8 mouse cellular contexts compared by ENCODE assay signal in the genomic region with DNA sequence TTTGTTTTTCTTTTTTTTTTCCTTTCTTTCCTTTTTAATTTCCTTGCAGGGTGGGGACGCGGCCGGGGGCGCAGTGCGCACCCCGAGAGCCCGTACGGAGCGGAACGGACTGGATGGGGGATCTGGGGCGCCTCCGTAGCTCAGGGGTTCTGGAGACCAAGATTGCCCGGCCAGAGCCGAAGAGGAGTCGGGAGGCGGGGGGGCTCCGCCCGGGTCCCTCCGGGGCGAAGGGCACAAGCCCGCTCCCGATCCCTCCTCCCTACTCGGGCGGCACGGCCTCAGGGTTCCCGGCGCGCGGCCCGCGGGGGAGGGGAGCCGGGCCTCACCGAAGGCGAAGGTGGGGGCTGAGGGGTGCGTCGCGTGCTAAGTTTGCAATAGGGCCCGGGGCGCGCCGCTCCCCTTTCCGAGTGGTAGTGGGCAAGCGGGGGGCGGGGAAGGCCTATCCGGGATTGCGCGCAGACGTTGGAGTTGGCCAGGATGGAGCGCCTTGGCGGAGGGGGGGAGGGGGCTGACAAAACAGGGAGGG. TPM values are rescaled to one million over a fixed set of nuclear protein-coding genes. Genes with fewer than 3 reads are reported as not detected.
A peak's percentile ranks its signal among the peaks of the same experiment; 100 is the strongest.
DNase-seq lines count a peak whose midpoint lies in the region; ATAC-seq and TF ChIP-seq lines count a peak whose summit lies in the region.

No protein-coding gene starts in this region.

- H3K4me2 ChIP-seq in embryonic facial prominence, embryonic 13.5 days: peak overlapping the region; percentile 97
- H3K4me2 ChIP-seq in heart, embryonic 12.5 days: peak overlapping the region; percentile 99
- peak overlapping the region; percentile 86 for H3K4me2 ChIP-seq in kidney, embryonic 16.5 days (replicated peaks; ENCODE audit: low read depth, low read length)
- peak overlapping the region; percentile 90 for H3K4me2 ChIP-seq in lung, postnatal 0 days (replicated peaks; ENCODE audit: low read depth, low read length)

- peaks cover 29% of the 10 kb centered on the region for H3K27me3 ChIP-seq in embryonic facial prominence, embryonic 13.5 days
- H3K27me3 ChIP-seq in heart, embryonic 12.5 days (replicated peaks): peaks cover 5% of the 10 kb centered on the region; the same call in 1 of the 2 replicates
- H3K27me3 ChIP-seq in kidney, embryonic 16.5 days (ENCODE audit: insufficient read depth, low read length): no peaks in the 10 kb centered on the region; the same call in 1 of the 2 replicates
- H3K27me3 ChIP-seq in lung, postnatal 0 days (replicated peaks; ENCODE audit: insufficient read depth, low read length): no peaks in the 10 kb centered on the region

- H3K9me3 ChIP-seq in embryonic facial prominence, embryonic 13.5 days: no peaks in the 10 kb centered on the region
- H3K9me3 ChIP-seq in heart, embryonic 12.5 days (replicated peaks): no peaks in the 10 kb centered on the region
- no peaks in the 10 kb centered on the region for H3K9me3 ChIP-seq in kidney, embryonic 16.5 days (ENCODE audit: low read length)
- no peaks in the 10 kb centered on the region for H3K9me3 ChIP-seq in lung, postnatal 0 days (ENCODE audit: low read length)

- no peak for TF ChIP-seq CTCF in lung, postnatal 0 days (IDR thresholded peaks at IDR 0.05)

- H3K36me3 ChIP-seq in embryonic facial prominence, embryonic 13.5 days: peaks cover 6% of the 10 kb centered on the region; the same call in 1 of the 2 replicates
- H3K36me3 ChIP-seq in heart, embryonic 12.5 days: no peaks in the 10 kb centered on the region; the same call in none of the 2 replicates
- H3K36me3 ChIP-seq in kidney, embryonic 16.5 days (ENCODE audit: insufficient read depth, low read length): no peaks in the 10 kb centered on the region
- no peaks in the 10 kb centered on the region for H3K36me3 ChIP-seq in lung, postnatal 0 days (ENCODE audit: insufficient read depth, low read length)

- no peak for TF ChIP-seq EP300 in lung, postnatal 0 days (IDR thresholded peaks at IDR 0.05)

- H3K9ac ChIP-seq in embryonic facial prominence, embryonic 13.5 days: peak overlapping the region; percentile 96
- peak overlapping the region; percentile 92 for H3K9ac ChIP-seq in heart, embryonic 12.5 days
- H3K9ac ChIP-seq in kidney, embryonic 16.5 days (replicated peaks; ENCODE audit: low read length): peak overlapping the region; percentile 97
- H3K9ac ChIP-seq in lung, postnatal 0 days (replicated peaks; ENCODE audit: low read depth): peak overlapping the region; percentile 93

- peak overlapping the region; percentile 100 for H3K27ac ChIP-seq in embryonic facial prominence, embryonic 13.5 days
- peak overlapping the region; percentile 97 for H3K27ac ChIP-seq in heart, embryonic 12.5 days (ENCODE audit: poor library complexity, severe bottlenecking)
- H3K27ac ChIP-seq in kidney, embryonic 16.5 days (ENCODE audit: low read length): peak overlapping the region; percentile 96
- H3K27ac ChIP-seq in lung, postnatal 0 days (ENCODE audit: low read length): peak overlapping the region; percentile 96

- WGBS in embryonic facial prominence, embryonic 13.5 days: 0% methylated on average over 36 of the region's 50 CpGs
- WGBS in heart, embryonic 12.5 days: 0% methylated on average over 40 of the region's 50 CpGs
- under 1% methylated on average over 37 of the region's 50 CpGs for WGBS in kidney, embryonic 16.5 days
- WGBS in lung, postnatal 0 days: 2% methylated on average over 37 of the region's 50 CpGs

- DNase-seq in CD8-positive naive resting alpha-beta T cell, adult 2 months (ENCODE audit: low read depth in 2 of 2, low spot score in 2 of 2): peak; percentile 69 to 72
- peak; percentile 90 for DNase-seq in adrenal gland, adult 2 months
- peak; percentile 88 for DNase-seq in lung, postnatal 0 days (ENCODE audit: low spot score)
- DNase-seq in right cerebral cortex, postnatal 25 days: peak; percentile 80

- peak; percentile 23; the same call in 1 of the 2 replicates for ATAC-seq in embryonic facial prominence, embryonic 13.5 days (ENCODE audit: insufficient number of reproducible peaks, insufficient read depth, low FRiP score, low TSS enrichment, low read depth)
- peak; percentile 18 for ATAC-seq in heart, embryonic 12.5 days (ENCODE audit: insufficient number of reproducible peaks, low FRiP score)
- ATAC-seq in kidney, embryonic 16.5 days (ENCODE audit: low FRiP score, low TSS enrichment): peak; percentile 22
- peak; percentile 21 for ATAC-seq in lung, postnatal 0 days
- ATAC-seq in granulocyte monocyte progenitor cell, adult 5-6 weeks (replicated peaks; ENCODE audit: poor library complexity, severe bottlenecking): no peak

- H3K4me3 ChIP-seq in embryonic facial prominence, embryonic 13.5 days: peak overlapping the region; percentile 88
- peak overlapping the region; percentile 74 for H3K4me3 ChIP-seq in heart, embryonic 12.5 days
- peak overlapping the region; percentile 77 for H3K4me3 ChIP-seq in kidney, embryonic 16.5 days (ENCODE audit: low read length)
- H3K4me3 ChIP-seq in lung, postnatal 0 days (ENCODE audit: low read depth, low read length): peak overlapping the region; percentile 98

- peaks cover 51% of the 10 kb centered on the region for H3K4me1 ChIP-seq in embryonic facial prominence, embryonic 13.5 days
- H3K4me1 ChIP-seq in heart, embryonic 12.5 days (replicated peaks): peaks cover 54% of the 10 kb centered on the region
- H3K4me1 ChIP-seq in kidney, embryonic 16.5 days (ENCODE audit: insufficient read depth, low read length): peaks cover 54% of the 10 kb centered on the region
- H3K4me1 ChIP-seq in lung, postnatal 0 days (ENCODE audit: insufficient read depth, low read depth, low read length): peaks cover 43% of the 10 kb centered on the region

RNA-seq across cellular contexts. Expression of a gene that starts 1.7 kb away (rescaled TPM):
- total RNA-seq in adrenal gland, adult 2 months (2021): 10 to 100 TPM; 62.9 to 80.9 TPM
- polyA plus RNA-seq in adrenal gland, adult 2 months (2012; rRNA removed): 150 and 158 TPM in 2 replicates
- 27.0 and 27.9 TPM in 2 replicates for polyA plus RNA-seq in embryonic facial prominence, embryonic 13.5 days (2015; fragmentation: Nextera tagmentation; extraction: Ambion mirVana)
- polyA plus RNA-seq in heart, embryonic 12.5 days (2016; fragmentation: Nextera tagmentation; extraction: Ambion mirVana): 24.7 and 24.8 TPM in 2 replicates
- 24.4 and 25.2 TPM in 2 replicates for polyA plus RNA-seq in kidney, embryonic 16.5 days (2015; fragmentation: Nextera tagmentation; extraction: Ambion mirVana)
- polyA plus RNA-seq in lung, postnatal 0 days (2015; fragmentation: Nextera tagmentation; extraction: Ambion mirVana): 58.2 and 62.0 TPM in 2 replicates
- total RNA-seq in granulocyte monocyte progenitor cell, adult 5-6 weeks (2014; fragmentation: Nextera tagmentation): 16.1 and 20.6 TPM in 2 replicates
- total RNA-seq in granulocyte monocyte progenitor cell, adult 5-6 weeks (2017): 7.1 and 8.0 TPM in 2 replicates

RNA-seq across cellular contexts. Expression of a gene that starts 31.0 kb away (rescaled TPM):
- 10 to 100 TPM; 27.3 to 29.8 TPM for total RNA-seq in adrenal gland, adult 2 months (2021)
- 41.4 and 48.6 TPM in 2 replicates for polyA plus RNA-seq in adrenal gland, adult 2 months (2012; rRNA removed)
- polyA plus RNA-seq in embryonic facial prominence, embryonic 13.5 days (2015; fragmentation: Nextera tagmentation; extraction: Ambion mirVana): 58.1 and 60.9 TPM in 2 replicates
- 36.0 and 36.1 TPM in 2 replicates for polyA plus RNA-seq in heart, embryonic 12.5 days (2016; fragmentation: Nextera tagmentation; extraction: Ambion mirVana)
- 51.0 and 56.2 TPM in 2 replicates for polyA plus RNA-seq in kidney, embryonic 16.5 days (2015; fragmentation: Nextera tagmentation; extraction: Ambion mirVana)
- 27.9 TPM in 2 replicates for polyA plus RNA-seq in lung, postnatal 0 days (2015; fragmentation: Nextera tagmentation; extraction: Ambion mirVana)
- total RNA-seq in granulocyte monocyte progenitor cell, adult 5-6 weeks (2014; fragmentation: Nextera tagmentation): 6.3 and 22.9 TPM in 2 replicates
- total RNA-seq in granulocyte monocyte progenitor cell, adult 5-6 weeks (2017): 7.8 and 8.1 TPM in 2 replicates

RNA-seq across cellular contexts. Expression of a gene that starts 31.1 kb away (rescaled TPM):
- total RNA-seq in adrenal gland, adult 2 months (2021): 100 to 1,000 TPM; 157 to 185 TPM
- polyA plus RNA-seq in adrenal gland, adult 2 months (2012; rRNA removed): 787 and 873 TPM in 2 replicates
- 196 and 213 TPM in 2 replicates for polyA plus RNA-seq in embryonic facial prominence, embryonic 13.5 days (2015; fragmentation: Nextera tagmentation; extraction: Ambion mirVana)
- 161 and 165 TPM in 2 replicates for polyA plus RNA-seq in heart, embryonic 12.5 days (2016; fragmentation: Nextera tagmentation; extraction: Ambion mirVana)
- 195 and 207 TPM in 2 replicates for polyA plus RNA-seq in kidney, embryonic 16.5 days (2015; fragmentation: Nextera tagmentation; extraction: Ambion mirVana)
- 118 and 121 TPM in 2 replicates for polyA plus RNA-seq in lung, postnatal 0 days (2015; fragmentation: Nextera tagmentation; extraction: Ambion mirVana)
- total RNA-seq in granulocyte monocyte progenitor cell, adult 5-6 weeks (2014; fragmentation: Nextera tagmentation): 35.0 and 72.7 TPM in 2 replicates
- 46.7 and 50.8 TPM in 2 replicates for total RNA-seq in granulocyte monocyte progenitor cell, adult 5-6 weeks (2017)

RNA-seq across cellular contexts. Expression of a gene that starts 38.1 kb away (rescaled TPM):
- total RNA-seq in adrenal gland, adult 2 months (2021): under 1 TPM; 0.59 to 0.86 TPM
- 0.39 and 0.89 TPM in 2 replicates for polyA plus RNA-seq in adrenal gland, adult 2 months (2012; rRNA removed)
- 0.53 and 1.5 TPM in 2 replicates for polyA plus RNA-seq in embryonic facial prominence, embryonic 13.5 days (2015; fragmentation: Nextera tagmentation; extraction: Ambion mirVana)
- polyA plus RNA-seq in heart, embryonic 12.5 days (2016; fragmentation: Nextera tagmentation; extraction: Ambion mirVana): 0.31 and 0.47 TPM in 2 replicates
- polyA plus RNA-seq in kidney, embryonic 16.5 days (2015; fragmentation: Nextera tagmentation; extraction: Ambion mirVana): 0.24 and 0.29 TPM in 2 replicates
- polyA plus RNA-seq in lung, postnatal 0 days (2015; fragmentation: Nextera tagmentation; extraction: Ambion mirVana): 0.40 and 0.57 TPM in 2 replicates
- total RNA-seq in granulocyte monocyte progenitor cell, adult 5-6 weeks (2014; fragmentation: Nextera tagmentation): 0.43 TPM in 1 of 2 replicates, not detected in the other
- total RNA-seq in granulocyte monocyte progenitor cell, adult 5-6 weeks (2017): 0.86 and 1.3 TPM in 2 replicates

RNA-seq across cellular contexts. Expression of a gene that starts 39.7 kb away (rescaled TPM):
- 1,000 to 10,000 TPM; 1,393 to 1,508 TPM for total RNA-seq in adrenal gland, adult 2 months (2021)
- 1,342 and 1,424 TPM in 2 replicates for polyA plus RNA-seq in adrenal gland, adult 2 months (2012; rRNA removed)
- 622 and 633 TPM in 2 replicates for polyA plus RNA-seq in embryonic facial prominence, embryonic 13.5 days (2015; fragmentation: Nextera tagmentation; extraction: Ambion mirVana)
- 408 and 433 TPM in 2 replicates for polyA plus RNA-seq in heart, embryonic 12.5 days (2016; fragmentation: Nextera tagmentation; extraction: Ambion mirVana)
- polyA plus RNA-seq in kidney, embryonic 16.5 days (2015; fragmentation: Nextera tagmentation; extraction: Ambion mirVana): 663 and 672 TPM in 2 replicates
- 509 and 537 TPM in 2 replicates for polyA plus RNA-seq in lung, postnatal 0 days (2015; fragmentation: Nextera tagmentation; extraction: Ambion mirVana)
- total RNA-seq in granulocyte monocyte progenitor cell, adult 5-6 weeks (2014; fragmentation: Nextera tagmentation): 843 and 1,029 TPM in 2 replicates
- 1,504 and 1,576 TPM in 2 replicates for total RNA-seq in granulocyte monocyte progenitor cell, adult 5-6 weeks (2017)
